Mouse (Mus musculus) kidney, postnatal 25 days (tissue): Measurements from ENCODE around the gene Nlrp4e.
"Not testable (repeated sequence)": the region's sequence is repeated elsewhere in the genome, so short reads cannot be mapped to it uniquely, and the experiment has no call there.

Experiments
- DNase-seq, 2 experiments: peaks; one replicate each; pipeline ENCODE4 v3.0.0; 2021; ENCODE audit warnings: mixed read lengths in 2 of 2

Nlrp4e gene

GRCm38 (mm10) chr7:23300892-23301291 is at the start of gene Nlrp4e:
Gene Nlrp4e (plus strand): TSS chr7:23301192.
- DNase-seq = not testable (repeated sequence)

GRCm38 (mm10) chr7:23251582-23251981 is 49.4 kb upstream of the Nlrp4e start, which contains the start of gene Vmn1r166:
Gene Vmn1r166 (minus strand): TSS chr7:23251682.
- not testable (repeated sequence) for DNase-seq

DNA sequence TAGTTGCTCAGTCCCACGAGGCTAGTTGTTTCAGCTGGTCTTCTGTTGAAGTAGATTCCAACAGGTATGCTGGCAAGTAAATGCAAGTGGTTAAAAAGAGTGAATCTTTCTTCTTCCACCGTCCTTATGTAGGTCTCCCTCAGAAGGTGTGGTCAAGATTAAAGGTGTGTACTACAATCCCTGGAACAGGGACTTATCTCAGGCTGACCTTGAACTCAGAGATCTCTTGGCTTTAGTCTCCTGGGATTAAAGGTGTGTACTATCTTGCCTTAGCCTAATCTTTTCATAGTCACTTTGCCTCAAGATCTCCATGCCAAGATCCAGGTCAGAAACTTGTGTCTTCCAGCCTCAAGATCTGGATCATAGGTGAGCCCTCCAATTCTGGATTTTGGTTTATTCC is 22.2 kb upstream of the Nlrp4e start, which contains the start of gene Gm6902:
Gm6902 (minus strand) TSS at position 101 of the 400 bp plus-strand sequence.
- DNase-seq = not testable (repeated sequence)

- DNase-seq = not testable (repeated sequence)
These were observed 57.3 kb downstream of the Nlrp4e start for GRCm38 (mm10) chr7:23358311-23358710.

DNA sequence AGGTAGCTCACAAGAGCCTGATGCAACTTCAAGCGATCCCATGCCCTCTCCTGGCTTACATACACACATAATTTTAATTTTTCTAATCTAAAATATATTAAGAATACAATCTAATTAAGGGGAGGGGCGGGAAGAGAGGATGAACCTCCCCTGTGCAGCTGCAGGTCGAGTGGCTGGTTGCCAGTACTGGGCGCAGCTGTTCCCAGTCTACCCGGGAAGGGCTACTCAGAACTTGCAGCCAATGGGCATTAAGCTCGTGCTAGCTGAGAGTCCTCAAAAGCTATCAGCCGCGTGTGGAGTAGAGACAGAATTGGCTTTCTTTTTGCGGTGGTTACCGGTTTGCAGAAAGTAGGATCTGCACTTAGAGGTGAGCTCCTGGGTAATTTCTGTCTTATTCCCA is 84.6 kb downstream of the Nlrp4e start, which contains the start of gene Nlrp5:
Nlrp5 (plus strand) TSS at position 301 of the 400 bp plus-strand sequence.
- DNase-seq = no peak
